Mouse (Mus musculus): ENCODE measurements at regions not wholly inside any gene's neighbourhood (a gene's known extent, or its start where the extent isn't known, plus 50 kb on each side); places are given as distances from the start of the nearest gene placed in this dataset.

DNA sequence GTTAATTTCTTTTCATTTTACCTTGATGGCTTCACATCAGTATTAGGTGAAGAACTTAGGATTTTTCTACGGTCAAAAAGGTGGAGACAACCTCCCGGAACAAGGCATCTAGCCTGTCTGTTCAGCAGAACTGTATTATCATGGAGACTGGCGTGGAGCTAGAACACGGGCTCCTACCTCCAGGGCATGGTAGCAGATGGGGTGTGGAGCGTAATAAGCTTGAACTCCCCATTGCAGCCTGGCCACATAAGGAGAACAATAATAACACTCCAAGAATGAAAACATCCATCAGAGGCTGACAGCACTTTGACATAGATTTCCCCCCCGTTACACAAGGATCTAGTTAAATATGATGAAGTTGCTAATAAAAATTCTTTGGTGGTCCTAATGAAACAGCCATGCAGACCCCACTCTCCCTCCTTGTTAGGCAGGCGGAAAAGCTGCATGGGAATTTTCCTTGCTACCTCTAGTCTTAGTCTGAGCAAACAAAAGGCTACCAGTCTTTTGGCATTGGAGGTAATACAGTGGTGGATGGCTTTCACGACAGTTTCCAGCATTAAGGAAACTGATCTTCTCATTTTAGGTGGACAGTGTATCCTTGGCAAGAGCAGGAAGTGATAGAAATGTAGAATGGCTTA, 137.5 kb downstream of the Ppp4r2 start:
- 76% methylated on average over 8 of the region's 8 CpGs for WGBS
- no peaks in the 10 kb centered on the region for H3K4me1 ChIP-seq (replicated peaks; ENCODE audit: insufficient read depth, low read length)
- H3K4me2 ChIP-seq (ENCODE audit: low read length), result no peak overlapping the region
- no peak overlapping the region for H3K4me3 ChIP-seq (replicated peaks; ENCODE audit: low read depth, low read length)
- ATAC-seq (replicated peaks; ENCODE audit: low FRiP score, low read depth) (no peak), DNase-seq (ENCODE audit: low spot score) (no peak)
- TF ChIP-seq CTCF (IDR thresholded peaks at IDR 0.05; ENCODE audit: low read depth), result no peak
- H3K9me3 ChIP-seq (replicated peaks; ENCODE audit: low read length), result no peaks in the 10 kb centered on the region
- H3K27ac ChIP-seq, result no peak overlapping the region
- no peak overlapping the region for H3K9ac ChIP-seq (ENCODE audit: low read depth, low read length)
- no peaks in the 10 kb centered on the region for H3K27me3 ChIP-seq (ENCODE audit: insufficient read depth, low read length)
- H3K36me3 ChIP-seq (ENCODE audit: insufficient read depth, low read length), result no peaks in the 10 kb centered on the region

GRCm38 (mm10) chr6:100971462-100971955, 138.1 kb downstream of the Ppp4r2 start:
- WGBS, result 28% methylated on average over 6 of the region's 6 CpGs

DNA sequence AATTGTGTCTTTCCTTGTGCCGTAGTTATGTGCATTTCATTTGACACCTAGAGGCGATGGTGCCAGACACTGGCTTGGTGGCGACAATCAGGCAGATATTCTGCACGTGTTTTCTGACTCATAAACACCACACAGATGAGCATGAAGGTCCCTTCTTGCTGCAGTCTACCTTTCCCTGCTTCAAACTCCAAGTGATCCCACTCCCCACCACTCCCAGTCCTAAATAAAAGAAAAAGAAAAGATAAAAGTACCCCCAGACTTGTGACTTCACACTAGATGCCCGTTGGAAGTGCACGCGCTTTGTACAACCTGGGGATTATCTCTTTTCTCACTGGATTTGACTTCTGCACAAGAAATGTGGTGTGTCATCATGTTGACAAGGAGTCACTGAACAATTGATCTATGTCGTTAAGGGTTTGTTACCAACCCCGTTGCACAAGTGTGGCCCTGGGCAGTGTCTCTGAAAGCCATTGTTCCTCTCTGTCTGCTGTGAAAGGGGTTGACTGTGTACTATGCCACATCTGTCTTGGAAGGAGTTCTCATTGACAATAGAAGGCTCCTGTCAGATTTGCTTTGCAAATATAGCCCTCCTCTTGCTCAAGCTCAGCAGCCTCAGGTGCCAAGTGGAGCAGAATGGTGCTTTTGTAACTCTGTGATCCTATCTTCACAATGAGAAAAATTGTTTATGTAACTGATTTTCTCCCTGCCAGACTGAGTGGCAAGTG, 140.1 kb downstream of the Ppp4r2 start:
- no peak overlapping the region for H3K4me2 ChIP-seq (ENCODE audit: low read length)
- ATAC-seq (replicated peaks; ENCODE audit: low FRiP score, low read depth), result no peak

More at GRCm38 (mm10) chr6:100971462-100971955, 138.1 kb downstream of the Ppp4r2 start:
- H3K27me3 ChIP-seq (ENCODE audit: insufficient read depth, low read length), result no peaks in the 10 kb centered on the region
- no peak overlapping the region for H3K4me3 ChIP-seq (replicated peaks; ENCODE audit: low read depth, low read length)
- H3K27ac ChIP-seq, result no peak overlapping the region
- no peak overlapping the region for H3K9ac ChIP-seq (ENCODE audit: low read depth, low read length)
- ATAC-seq (replicated peaks; ENCODE audit: low FRiP score, low read depth), result no peak
- peaks cover 4% of the 10 kb centered on the region; the same call in 1 of the 2 replicates for H3K4me1 ChIP-seq (replicated peaks; ENCODE audit: insufficient read depth, low read length)
- no peak for DNase-seq (ENCODE audit: low spot score)
- H3K36me3 ChIP-seq (ENCODE audit: insufficient read depth, low read length), result no peaks in the 10 kb centered on the region
- no peak overlapping the region for H3K4me2 ChIP-seq (ENCODE audit: low read length)
- TF ChIP-seq CTCF (IDR thresholded peaks at IDR 0.05; ENCODE audit: low read depth), result no peak
- no peaks in the 10 kb centered on the region for H3K9me3 ChIP-seq (replicated peaks; ENCODE audit: low read length)

GRCm38 (mm10) chr6:100974716-100975115, 141.3 kb downstream of the Ppp4r2 start:
- Histone ChIP-seq H3K4me2 (ENCODE audit: low read length) (no peak overlapping the region), H3K4me1 (replicated peaks; ENCODE audit: insufficient read depth, low read length) (peaks cover 4% of the 10 kb centered on the region; the same call in 1 of the 2 replicates), H3K27me3 (ENCODE audit: insufficient read depth, low read length) (no peaks in the 10 kb centered on the region), H3K36me3 (ENCODE audit: insufficient read depth, low read length) (no peaks in the 10 kb centered on the region), H3K9me3 (replicated peaks; ENCODE audit: low read length) (no peaks in the 10 kb centered on the region), H3K27ac (no peak overlapping the region), H3K9ac (ENCODE audit: low read depth, low read length) (no peak overlapping the region), H3K4me3 (replicated peaks; ENCODE audit: low read depth, low read length) (no peak overlapping the region)
- WGBS, result 93% methylated on average over 5 of the region's 5 CpGs
- TF ChIP-seq CTCF (IDR thresholded peaks at IDR 0.05; ENCODE audit: low read depth), result no peak
- no peak for ATAC-seq (replicated peaks; ENCODE audit: low FRiP score, low read depth)
- DNase-seq (ENCODE audit: low spot score), result no peak

More for the DNA sequence above, 140.1 kb downstream of the Ppp4r2 start:
- Histone ChIP-seq H3K9ac (ENCODE audit: low read depth, low read length) (no peak overlapping the region), H3K27ac (no peak overlapping the region), H3K36me3 (ENCODE audit: insufficient read depth, low read length) (no peaks in the 10 kb centered on the region), H3K4me3 (replicated peaks; ENCODE audit: low read depth, low read length) (no peak overlapping the region), H3K4me1 (replicated peaks; ENCODE audit: insufficient read depth, low read length) (peaks cover 4% of the 10 kb centered on the region; the same call in 1 of the 2 replicates), H3K9me3 (replicated peaks; ENCODE audit: low read length) (no peaks in the 10 kb centered on the region), H3K27me3 (ENCODE audit: insufficient read depth, low read length) (no peaks in the 10 kb centered on the region)
- WGBS, result 90% methylated on average over 9 of the region's 9 CpGs
- TF ChIP-seq CTCF (IDR thresholded peaks at IDR 0.05; ENCODE audit: low read depth), result no peak
- DNase-seq (ENCODE audit: low spot score), result no peak

DNA sequence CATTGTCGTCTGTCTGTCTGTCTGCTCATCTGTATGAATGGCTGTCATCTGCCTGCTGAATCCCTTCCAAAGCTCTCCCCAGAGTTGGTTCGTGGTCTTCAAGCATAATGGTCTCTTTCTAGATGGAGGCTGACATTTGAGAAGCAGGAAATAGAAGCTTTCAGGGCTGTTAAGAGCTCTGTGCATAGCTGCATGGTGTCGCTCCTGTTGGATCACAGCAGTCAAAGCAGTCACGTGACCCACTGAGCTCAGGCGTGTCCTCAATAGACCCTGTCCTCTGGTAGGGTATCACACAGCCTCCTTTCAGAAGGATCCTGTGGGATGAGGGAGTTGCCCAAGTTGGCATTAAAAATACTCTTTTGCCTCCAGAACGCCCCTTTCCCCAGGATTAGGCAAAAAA, 142.4 kb downstream of the Ppp4r2 start:
- H3K4me2 ChIP-seq (ENCODE audit: low read length), result no peak overlapping the region
- no peaks in the 10 kb centered on the region for H3K27me3 ChIP-seq (ENCODE audit: insufficient read depth, low read length)
- 32% methylated on average over 6 of the region's 6 CpGs for WGBS
- H3K9me3 ChIP-seq (replicated peaks; ENCODE audit: low read length), result no peaks in the 10 kb centered on the region
- no peak overlapping the region for H3K9ac ChIP-seq (ENCODE audit: low read depth, low read length)
- no peak overlapping the region for H3K27ac ChIP-seq
- ATAC-seq (replicated peaks; ENCODE audit: low FRiP score, low read depth), result no peak
- DNase-seq (ENCODE audit: low spot score), result peak; percentile 32
- no peaks in the 10 kb centered on the region for H3K36me3 ChIP-seq (ENCODE audit: insufficient read depth, low read length)
- no peak for TF ChIP-seq CTCF (IDR thresholded peaks at IDR 0.05; ENCODE audit: low read depth)
- no peak overlapping the region for H3K4me3 ChIP-seq (replicated peaks; ENCODE audit: low read depth, low read length)
- peaks cover 4% of the 10 kb centered on the region; the same call in 1 of the 2 replicates for H3K4me1 ChIP-seq (replicated peaks; ENCODE audit: insufficient read depth, low read length)

DNA sequence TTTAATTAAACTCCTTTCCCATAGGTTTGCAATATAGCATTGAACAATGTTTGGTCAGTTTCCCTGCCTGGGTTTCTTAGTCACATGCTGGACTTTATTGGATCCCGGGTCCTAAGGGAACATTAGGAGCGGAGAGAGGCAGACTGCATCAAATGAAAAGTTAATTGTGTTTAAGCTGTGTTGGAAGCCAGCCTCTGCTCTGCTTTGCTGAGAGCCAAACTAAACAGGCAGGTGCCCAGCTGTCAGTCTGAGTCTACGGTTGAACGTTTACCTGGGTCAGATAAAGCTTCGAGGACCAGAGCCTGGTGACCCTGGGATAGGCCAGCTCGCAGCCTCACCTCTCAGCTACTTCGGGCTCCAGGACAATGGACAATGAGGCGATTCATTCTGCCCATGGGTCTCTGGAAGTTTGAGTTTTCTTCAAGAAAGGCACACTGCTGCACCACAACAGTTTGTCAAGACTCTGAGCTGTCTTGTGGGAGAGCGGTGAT, 143.8 kb downstream of the Ppp4r2 start:
- Histone ChIP-seq H3K27ac (no peak overlapping the region), H3K27me3 (ENCODE audit: insufficient read depth, low read length) (no peaks in the 10 kb centered on the region), H3K4me2 (ENCODE audit: low read length) (no peak overlapping the region), H3K9ac (ENCODE audit: low read depth, low read length) (no peak overlapping the region), H3K4me3 (replicated peaks; ENCODE audit: low read depth, low read length) (no peak overlapping the region), H3K4me1 (replicated peaks; ENCODE audit: insufficient read depth, low read length) (peaks cover 4% of the 10 kb centered on the region; the same call in 1 of the 2 replicates), H3K36me3 (ENCODE audit: insufficient read depth, low read length) (no peaks in the 10 kb centered on the region), H3K9me3 (replicated peaks; ENCODE audit: low read length) (no peaks in the 10 kb centered on the region)
- ATAC-seq (replicated peaks; ENCODE audit: low FRiP score, low read depth) (no peak), DNase-seq (ENCODE audit: low spot score) (no peak)
- WGBS, result 50% methylated on average over 9 of the region's 9 CpGs
- TF ChIP-seq CTCF (IDR thresholded peaks at IDR 0.05; ENCODE audit: low read depth), result no peak
